Mouse (Mus musculus) thymus, adult 2 months (tissue): ENCODE data around the gene Bcl2l2.

ENCODE experiments used
- CTCF ChIP-seq: fragments of 200-500 bp; IDR thresholded peaks from 2 replicates; pipeline ENCODE4 v1.5.1; 2012; ENCODE audit warnings: mild to moderate bottlenecking, control low read depth, low read length, moderate library complexity, borderline replicate concordance; ENCODE audit not compliant: control insufficient read depth, poor library complexity, insufficient read depth; ENCODE audit errors: extremely low read depth
- POLR2A ChIP-seq: fragments of 200-500 bp; IDR thresholded peaks from 2 replicates; pipeline ENCODE4 v1.6.1; 2012; ENCODE audit warnings: mild to moderate bottlenecking, low read length, control low read depth, moderate library complexity; ENCODE audit not compliant: control insufficient read depth, poor library complexity, insufficient read depth; ENCODE audit errors: extremely low read depth

DNA sequence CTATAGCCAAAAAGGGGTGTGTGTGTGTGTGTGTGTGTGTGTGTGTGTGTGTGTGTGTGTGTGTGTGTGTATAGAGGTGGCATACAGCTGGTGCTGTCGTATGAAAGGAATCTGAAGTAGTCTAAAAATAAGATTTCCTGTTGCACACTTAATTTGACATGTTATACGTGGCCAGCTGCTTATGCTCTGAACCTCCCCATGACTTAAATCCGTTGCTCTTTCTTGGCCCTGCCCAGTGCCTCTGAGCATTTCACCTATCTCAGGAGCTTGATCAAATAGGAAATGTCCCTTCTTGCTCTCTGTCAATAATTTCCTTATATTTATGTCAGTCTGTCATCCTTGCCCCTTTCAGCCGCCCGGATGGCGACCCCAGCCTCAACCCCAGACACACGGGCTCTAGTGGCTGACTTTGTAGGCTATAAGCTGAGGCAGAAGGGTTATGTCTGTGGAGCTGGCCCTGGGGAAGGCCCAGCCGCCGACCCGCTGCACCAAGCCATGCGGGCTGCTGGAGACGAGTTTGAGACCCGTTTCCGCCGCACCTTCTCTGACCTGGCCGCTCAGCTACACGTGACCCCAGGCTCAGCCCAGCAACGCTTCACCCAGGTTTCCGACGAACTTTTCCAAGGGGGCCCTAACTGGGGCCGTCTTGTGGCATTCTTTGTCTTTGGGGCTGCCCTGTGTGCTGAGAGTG lies 990 bp downstream of the Bcl2l2 start:
- no peak for TF ChIP-seq POLR2A
- TF ChIP-seq CTCF: no peak
